Mouse (Mus musculus): ENCODE results near the gene Serpine1. TPM values are rescaled to one million over a fixed set of nuclear protein-coding genes. Genes with fewer than 3 reads are reported as not detected.

The Serpine1 gene
- polyA plus RNA-seq, 1 experiment from 2014 or later, result 0.23 TPM

GRCm38 (mm10) chr5:137046991-137047390 is 25.1 kb downstream of the Serpine1 start:
- ATAC-seq (ENCODE audit: low FRiP score, low read depth), result no peak
- no peak overlapping the region for H3K27ac ChIP-seq (replicated peaks)

DNA sequence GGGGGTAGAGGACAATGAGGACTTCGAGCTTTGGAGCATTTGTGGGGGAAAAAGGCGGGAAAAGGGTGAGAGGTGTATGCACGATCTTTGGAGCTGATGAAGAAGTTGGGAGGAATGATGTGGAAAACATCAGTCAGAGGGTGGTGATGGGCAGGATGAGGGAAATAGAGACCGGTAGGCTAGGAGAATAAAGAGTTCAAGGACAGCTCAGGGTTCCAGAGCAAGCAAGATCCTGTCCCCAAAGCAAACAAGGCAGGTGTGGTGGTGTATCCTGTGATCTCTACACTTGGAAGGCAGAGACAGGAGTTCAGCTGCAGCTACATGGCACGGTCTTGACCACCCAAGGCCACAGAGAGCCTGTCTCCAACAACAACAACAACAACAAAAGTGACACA is 25.7 kb downstream of the Serpine1 start:
- Histone ChIP-seq H3K27ac (replicated peaks) (peak overlapping the region; percentile 71), H3K4me3 (peak overlapping the region; percentile 56; the same call in 1 of the 2 replicates), H3K27me3 (no peaks in the 10 kb centered on the region), H3K9me3 (no peaks in the 10 kb centered on the region), H3K4me1 (peaks cover 12% of the 10 kb centered on the region), H3K4me2 (replicated peaks) (peak overlapping the region; percentile 73), H3K9ac (replicated peaks) (peak overlapping the region; percentile 68; the same call in 1 of the 2 replicates), H3K36me3 (peaks cover 18% of the 10 kb centered on the region)
- WGBS, result 23% methylated on average over 5 of the region's 5 CpGs
- ATAC-seq (ENCODE audit: low FRiP score, low read depth), result no peak; the same call in 1 of the 2 replicates

More at GRCm38 (mm10) chr5:137046991-137047390, 25.1 kb downstream of the Serpine1 start:
- Histone ChIP-seq H3K4me3 (no peak overlapping the region), H3K27me3 (no peaks in the 10 kb centered on the region), H3K4me2 (replicated peaks) (no peak overlapping the region), H3K36me3 (peaks cover 11% of the 10 kb centered on the region), H3K4me1 (peaks cover 12% of the 10 kb centered on the region), H3K9me3 (no peaks in the 10 kb centered on the region), H3K9ac (replicated peaks) (no peak overlapping the region)

- Histone ChIP-seq H3K27ac (replicated peaks) (peak within 1 kb of the TSS; percentile 77), H3K9me3 (no peaks in the 10 kb centered on the region), H3K36me3 (peaks cover 22% of the 10 kb centered on the region), H3K27me3 (no peaks in the 10 kb centered on the region), H3K9ac (replicated peaks) (peak within 1 kb of the TSS; percentile 68), H3K4me2 (replicated peaks) (peak within 1 kb of the TSS; percentile 73), H3K4me1 (peaks cover 12% of the 10 kb centered on the region), H3K4me3 (peak within 1 kb of the TSS; percentile 56)
- ATAC-seq (ENCODE audit: low FRiP score, low read depth), result peak; percentile 92
- under 1% methylated on average over 48 of the region's 48 CpGs for WGBS
Measured at GRCm38 (mm10) chr5:137045402-137046323, 26.4 kb downstream of the Serpine1 start, which contains the start of gene Ap1s1. Gene Ap1s1 (minus strand): TSS chr5:137046135.

DNA sequence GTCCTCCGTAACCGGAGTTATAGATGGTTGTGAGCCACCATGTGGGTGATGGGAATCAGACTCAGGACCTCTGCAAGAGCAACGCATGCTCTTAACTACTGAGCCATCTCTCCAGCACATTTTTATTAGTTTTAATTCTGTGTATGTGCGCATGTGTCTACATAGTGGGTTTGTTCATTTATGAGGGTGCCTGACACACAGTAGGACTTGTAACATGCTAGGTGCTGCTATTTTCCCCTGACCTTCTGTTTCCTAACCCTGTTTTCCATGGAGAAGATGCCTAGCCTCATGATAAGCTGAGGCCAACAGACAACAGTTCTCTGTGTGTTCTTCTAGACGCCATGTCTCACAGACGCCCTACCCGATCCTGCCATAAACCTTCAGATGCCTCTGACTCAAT is 28.1 kb downstream of the Serpine1 start:
- Histone ChIP-seq H3K36me3 (peaks cover 38% of the 10 kb centered on the region), H3K4me1 (peaks cover 12% of the 10 kb centered on the region), H3K9ac (replicated peaks) (no peak overlapping the region), H3K27me3 (no peaks in the 10 kb centered on the region), H3K4me2 (replicated peaks) (no peak overlapping the region), H3K9me3 (no peaks in the 10 kb centered on the region), H3K4me3 (no peak overlapping the region), H3K27ac (replicated peaks) (no peak overlapping the region)
- ATAC-seq (ENCODE audit: low FRiP score, low read depth), result no peak
- WGBS, result 96% methylated on average over 7 of the region's 7 CpGs

- Histone ChIP-seq H3K36me3 (peaks cover 64% of the 10 kb centered on the region), H3K9ac (replicated peaks) (no peak overlapping the region), H3K9me3 (no peaks in the 10 kb centered on the region), H3K4me3 (no peak overlapping the region), H3K27ac (replicated peaks) (no peak overlapping the region), H3K4me1 (peaks cover 9% of the 10 kb centered on the region), H3K4me2 (replicated peaks) (no peak overlapping the region), H3K27me3 (no peaks in the 10 kb centered on the region)
- WGBS, result 85% methylated on average over 10 of the region's 10 CpGs
- ATAC-seq (ENCODE audit: low FRiP score, low read depth), result no peak
Measured at GRCm38 (mm10) chr5:137041442-137041841, 30.6 kb downstream of the Serpine1 start.

GRCm38 (mm10) chr5:137039453-137039852 is 32.6 kb downstream of the Serpine1 start:
- H3K27ac ChIP-seq (replicated peaks), result no peak overlapping the region
- no peak overlapping the region for H3K4me2 ChIP-seq (replicated peaks)
- no peak overlapping the region for H3K4me3 ChIP-seq
- peaks cover 2% of the 10 kb centered on the region for H3K27me3 ChIP-seq
- H3K9me3 ChIP-seq, result no peaks in the 10 kb centered on the region
- WGBS, result 94% methylated on average over 10 of the region's 10 CpGs
- H3K36me3 ChIP-seq, result peaks cover 76% of the 10 kb centered on the region
- ATAC-seq (ENCODE audit: low FRiP score, low read depth), result no peak
- H3K4me1 ChIP-seq, result no peaks in the 10 kb centered on the region
- no peak overlapping the region for H3K9ac ChIP-seq (replicated peaks)

GRCm38 (mm10) chr5:137036211-137036610 is 35.9 kb downstream of the Serpine1 start:
- Histone ChIP-seq H3K4me1 (peaks cover 17% of the 10 kb centered on the region), H3K9ac (replicated peaks) (no peak overlapping the region), H3K4me2 (replicated peaks) (no peak overlapping the region), H3K4me3 (no peak overlapping the region), H3K9me3 (no peaks in the 10 kb centered on the region), H3K27ac (replicated peaks) (no peak overlapping the region), H3K27me3 (peaks cover 33% of the 10 kb centered on the region), H3K36me3 (peaks cover 57% of the 10 kb centered on the region)
- WGBS, result 92% methylated on average over 13 of the region's 13 CpGs
- no peak for ATAC-seq (ENCODE audit: low FRiP score, low read depth)

- peak overlapping the region; percentile 52 for H3K4me3 ChIP-seq
- H3K4me1 ChIP-seq, result peaks cover 41% of the 10 kb centered on the region
- H3K27me3 ChIP-seq, result peaks cover 66% of the 10 kb centered on the region
- H3K9me3 ChIP-seq, result no peaks in the 10 kb centered on the region
- peak overlapping the region; percentile 55 for H3K9ac ChIP-seq (replicated peaks)
- peak overlapping the region; percentile 97 for H3K4me2 ChIP-seq (replicated peaks)
- H3K27ac ChIP-seq (replicated peaks), result 0 out of 2 replicates have a peak overlapping the region, but pooled peaks have one; percentile 2
- peaks cover 24% of the 10 kb centered on the region for H3K36me3 ChIP-seq
- under 1% methylated on average over 44 of the region's 49 CpGs for WGBS
- ATAC-seq (ENCODE audit: low FRiP score, low read depth), result peak; percentile 61
Measured at GRCm38 (mm10) chr5:137032641-137033074, 39.4 kb downstream of the Serpine1 start.

GRCm38 (mm10) chr5:137032033-137032421 is 40.0 kb downstream of the Serpine1 start:
- peaks cover 71% of the 10 kb centered on the region for H3K27me3 ChIP-seq
- H3K4me3 ChIP-seq, result peak overlapping the region; percentile 52
- H3K4me2 ChIP-seq (replicated peaks), result peak overlapping the region; percentile 97
- H3K27ac ChIP-seq (replicated peaks), result no peak overlapping the region
- peaks cover 18% of the 10 kb centered on the region for H3K36me3 ChIP-seq
- peaks cover 41% of the 10 kb centered on the region for H3K4me1 ChIP-seq
- under 1% methylated on average over 33 of the region's 33 CpGs for WGBS
- no peaks in the 10 kb centered on the region for H3K9me3 ChIP-seq
- no peak for ATAC-seq (ENCODE audit: low FRiP score, low read depth)
- peak overlapping the region; percentile 55; the same call in 1 of the 2 replicates for H3K9ac ChIP-seq (replicated peaks)

DNA sequence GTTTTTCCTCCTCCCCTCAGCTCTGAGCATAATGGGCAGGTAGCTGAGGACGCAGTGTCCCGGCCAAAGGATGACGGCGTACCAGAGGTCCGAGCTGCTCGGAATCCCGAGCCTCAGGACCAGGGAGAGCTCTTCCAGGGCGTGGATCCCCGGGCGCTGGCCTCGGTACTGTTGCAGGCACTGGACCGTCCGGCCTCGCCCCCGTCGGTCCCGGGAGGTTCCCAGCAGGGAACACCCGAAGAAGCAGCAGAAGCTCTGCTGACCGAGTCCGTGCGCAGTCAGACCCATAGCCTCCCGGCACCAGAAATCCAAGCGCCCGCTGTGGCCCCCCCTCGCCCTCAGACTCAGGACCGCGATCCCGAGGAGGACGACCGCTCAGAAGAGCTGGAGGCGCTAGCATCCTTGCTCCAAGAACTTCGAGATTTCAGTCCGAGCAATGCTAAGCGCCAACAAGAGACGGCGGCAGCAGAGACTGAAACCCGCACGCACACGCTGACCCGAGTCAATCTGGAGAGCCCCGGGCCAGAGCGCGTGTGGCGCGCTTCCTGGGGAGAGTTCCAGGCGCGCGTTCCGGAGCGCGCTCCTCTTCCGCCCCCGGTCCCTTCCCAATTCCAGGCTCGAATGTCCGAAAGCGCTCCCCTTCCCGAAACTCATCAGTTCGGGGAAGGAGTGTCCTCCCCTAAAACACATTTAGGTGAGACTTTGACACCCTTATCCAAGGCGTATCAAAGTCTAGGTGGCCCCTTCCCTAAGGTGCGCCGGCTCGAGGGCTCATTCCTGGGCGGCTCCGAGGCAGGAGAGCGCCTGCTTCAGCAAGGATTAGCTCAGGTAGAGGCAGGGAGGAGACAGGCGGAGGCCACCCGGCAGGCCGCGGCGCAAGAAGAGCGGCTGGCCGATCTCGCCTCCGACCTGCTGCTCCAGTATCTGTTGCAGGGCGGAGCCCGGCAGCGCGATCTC is 40.7 kb downstream of the Serpine1 start:
- Histone ChIP-seq H3K27me3 (peaks cover 78% of the 10 kb centered on the region), H3K9me3 (no peaks in the 10 kb centered on the region), H3K27ac (replicated peaks) (no peak overlapping the region), H3K4me1 (peaks cover 41% of the 10 kb centered on the region), H3K36me3 (peaks cover 11% of the 10 kb centered on the region), H3K4me3 (peak overlapping the region; percentile 52), H3K9ac (replicated peaks) (peak overlapping the region; percentile 55; the same call in 1 of the 2 replicates), H3K4me2 (replicated peaks) (peak overlapping the region; percentile 97)
- under 1% methylated on average over 78 of the region's 78 CpGs for WGBS
- no peak for ATAC-seq (ENCODE audit: low FRiP score, low read depth)

DNA sequence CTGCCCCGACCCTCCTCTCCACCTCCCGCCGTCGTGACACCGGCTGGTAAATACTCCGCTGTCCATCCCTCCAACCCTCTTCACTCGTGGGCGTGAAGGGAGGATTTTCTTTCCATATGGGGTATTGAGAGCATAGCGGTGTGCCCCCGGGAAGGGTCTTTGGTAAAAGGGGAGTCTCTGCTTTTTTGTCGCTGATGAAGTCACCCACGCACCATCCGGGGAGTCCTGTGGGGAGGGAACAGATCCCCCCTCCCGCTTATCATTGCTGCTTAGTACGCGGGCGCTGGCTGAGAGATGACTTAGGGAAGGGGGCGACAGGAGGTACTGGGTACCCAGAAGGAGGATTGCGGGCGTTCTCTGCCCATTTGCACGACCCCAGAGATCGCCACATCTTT is 41.7 kb downstream of the Serpine1 start:
- no peaks in the 10 kb centered on the region for H3K9me3 ChIP-seq
- peaks cover 41% of the 10 kb centered on the region for H3K4me1 ChIP-seq
- 11% methylated on average over 22 of the region's 22 CpGs for WGBS
- H3K27ac ChIP-seq (replicated peaks), result no peak overlapping the region
- ATAC-seq (ENCODE audit: low FRiP score, low read depth), result no peak
- H3K36me3 ChIP-seq, result 0 out of 2 replicates have a peak, but pooled peaks cover 3% of the 10 kb centered on the region
- no peak overlapping the region for H3K9ac ChIP-seq (replicated peaks)
- H3K4me3 ChIP-seq, result peak overlapping the region; percentile 52
- peak overlapping the region; percentile 97 for H3K4me2 ChIP-seq (replicated peaks)
- peaks cover 87% of the 10 kb centered on the region for H3K27me3 ChIP-seq

Measured in midbrain, embryonic 12.5 days (tissue).